Mouse (Mus musculus): ENCODE results near the gene Tdrd1. TPM values are rescaled to one million over a fixed set of nuclear protein-coding genes. Genes with fewer than 3 reads are reported as not detected.

Gene Tdrd1
- polyA plus RNA-seq, 1 experiment, result not detected

- Histone ChIP-seq H3K4me3 (ENCODE audit: insufficient read depth, low read length) (no peak overlapping the region), H3K4me1 (ENCODE audit: control insufficient read depth, insufficient read depth, low read length) (no peaks in the 10 kb centered on the region), H3K27ac (ENCODE audit: insufficient read depth, low read depth, low read length) (no peak overlapping the region)
- TF ChIP-seq CTCF (IDR thresholded peaks at IDR 0.05; ENCODE audit: low read depth, low read length) (no peak), POLR2A (IDR thresholded peaks at IDR 0.05; ENCODE audit: borderline replicate concordance, low read depth, low read length) (no peak)
Observed at GRCm38 (mm10) chr19:56904095-56904494, 78.1 kb downstream of the Tdrd1 start.

GRCm38 (mm10) chr19:56905395-56905794, 79.4 kb downstream of the Tdrd1 start:
- no peak overlapping the region for H3K27ac ChIP-seq (ENCODE audit: insufficient read depth, low read depth, low read length)
- TF ChIP-seq CTCF (IDR thresholded peaks at IDR 0.05; ENCODE audit: low read depth, low read length) (no peak), POLR2A (IDR thresholded peaks at IDR 0.05; ENCODE audit: borderline replicate concordance, low read depth, low read length) (no peak)
- H3K4me1 ChIP-seq (ENCODE audit: control insufficient read depth, insufficient read depth, low read length), result no peaks in the 10 kb centered on the region
- H3K4me3 ChIP-seq (ENCODE audit: insufficient read depth, low read length), result no peak overlapping the region

GRCm38 (mm10) chr19:56907850-56908249, 81.8 kb downstream of the Tdrd1 start:
- no peak for TF ChIP-seq CTCF (IDR thresholded peaks at IDR 0.05; ENCODE audit: low read depth, low read length)
- no peak for TF ChIP-seq POLR2A (IDR thresholded peaks at IDR 0.05; ENCODE audit: borderline replicate concordance, low read depth, low read length)
- no peak overlapping the region for H3K4me3 ChIP-seq (ENCODE audit: insufficient read depth, low read length)
- no peaks in the 10 kb centered on the region for H3K4me1 ChIP-seq (ENCODE audit: control insufficient read depth, insufficient read depth, low read length)
- no peak overlapping the region for H3K27ac ChIP-seq (ENCODE audit: insufficient read depth, low read depth, low read length)

GRCm38 (mm10) chr19:56908472-56909270, 82.7 kb downstream of the Tdrd1 start:
- Histone ChIP-seq H3K27ac (ENCODE audit: insufficient read depth, low read depth, low read length) (no peak overlapping the region), H3K4me1 (ENCODE audit: control insufficient read depth, insufficient read depth, low read length) (no peaks in the 10 kb centered on the region), H3K4me3 (ENCODE audit: insufficient read depth, low read length) (no peak overlapping the region)
- TF ChIP-seq POLR2A (IDR thresholded peaks at IDR 0.05; ENCODE audit: borderline replicate concordance, low read depth, low read length) (no peak), CTCF (IDR thresholded peaks at IDR 0.05; ENCODE audit: low read depth, low read length) (peak; percentile 58)

GRCm38 (mm10) chr19:56910561-56910960, 84.6 kb downstream of the Tdrd1 start:
- no peak overlapping the region for H3K27ac ChIP-seq (ENCODE audit: insufficient read depth, low read depth, low read length)
- no peak for TF ChIP-seq POLR2A (IDR thresholded peaks at IDR 0.05; ENCODE audit: borderline replicate concordance, low read depth, low read length)
- no peak for TF ChIP-seq CTCF (IDR thresholded peaks at IDR 0.05; ENCODE audit: low read depth, low read length)
- H3K4me3 ChIP-seq (ENCODE audit: insufficient read depth, low read length), result no peak overlapping the region
- H3K4me1 ChIP-seq (ENCODE audit: control insufficient read depth, insufficient read depth, low read length), result no peaks in the 10 kb centered on the region

GRCm38 (mm10) chr19:56913761-56914160, 87.8 kb downstream of the Tdrd1 start:
- TF ChIP-seq CTCF (IDR thresholded peaks at IDR 0.05; ENCODE audit: low read depth, low read length), result no peak
- TF ChIP-seq POLR2A (IDR thresholded peaks at IDR 0.05; ENCODE audit: borderline replicate concordance, low read depth, low read length), result no peak

GRCm38 (mm10) chr19:56914658-56915057, 88.6 kb downstream of the Tdrd1 start:
- Histone ChIP-seq H3K4me3 (ENCODE audit: insufficient read depth, low read length) (no peak overlapping the region), H3K4me1 (ENCODE audit: control insufficient read depth, insufficient read depth, low read length) (no peaks in the 10 kb centered on the region), H3K27ac (ENCODE audit: insufficient read depth, low read depth, low read length) (no peak overlapping the region)
- no peak for TF ChIP-seq CTCF (IDR thresholded peaks at IDR 0.05; ENCODE audit: low read depth, low read length)
- no peak for TF ChIP-seq POLR2A (IDR thresholded peaks at IDR 0.05; ENCODE audit: borderline replicate concordance, low read depth, low read length)

More at GRCm38 (mm10) chr19:56913761-56914160, 87.8 kb downstream of the Tdrd1 start:
- no peak overlapping the region for H3K4me3 ChIP-seq (ENCODE audit: insufficient read depth, low read length)
- H3K4me1 ChIP-seq (ENCODE audit: control insufficient read depth, insufficient read depth, low read length), result no peaks in the 10 kb centered on the region
- H3K27ac ChIP-seq (ENCODE audit: insufficient read depth, low read depth, low read length), result no peak overlapping the region

GRCm38 (mm10) chr19:56915084-56915483, 89.1 kb downstream of the Tdrd1 start:
- TF ChIP-seq CTCF (IDR thresholded peaks at IDR 0.05; ENCODE audit: low read depth, low read length), result no peak
- no peak for TF ChIP-seq POLR2A (IDR thresholded peaks at IDR 0.05; ENCODE audit: borderline replicate concordance, low read depth, low read length)
- Histone ChIP-seq H3K4me3 (ENCODE audit: insufficient read depth, low read length) (no peak overlapping the region), H3K27ac (ENCODE audit: insufficient read depth, low read depth, low read length) (no peak overlapping the region), H3K4me1 (ENCODE audit: control insufficient read depth, insufficient read depth, low read length) (no peaks in the 10 kb centered on the region)

Other genes with a start within 250 kb of the Tdrd1 start
- not detected in 2 replicates for gene Adrb1, start 104.0 kb upstream of the Tdrd1 start, polyA plus RNA-seq (2012; ENCODE audit: insufficient read depth, insufficient read length, missing spikeins)
- 18.2 and 22.2 TPM in 2 replicates for gene Ccdc186, start 4.0 kb upstream of the Tdrd1 start, polyA plus RNA-seq (2012; ENCODE audit: insufficient read depth, insufficient read length, missing spikeins)
- not detected in 2 replicates for gene Vwa2, start 48.0 kb downstream of the Tdrd1 start, polyA plus RNA-seq (2012; ENCODE audit: insufficient read depth, insufficient read length, missing spikeins)
- not detected in 2 replicates for gene Afap1l2, start 182.0 kb downstream of the Tdrd1 start, polyA plus RNA-seq (2012; ENCODE audit: insufficient read depth, insufficient read length, missing spikeins)

Data from bone marrow macrophage, adult 2 months (primary cell).